Mouse (Mus musculus) erythroid progenitor cell, adult 5-6 weeks (primary cell): Measurements from ENCODE around the gene Ltbp1. TPM values are rescaled to one million over a fixed set of nuclear protein-coding genes. Genes with fewer than 3 reads are reported as not detected.

ENCODE experiments used
- ATAC-seq: replicated peaks from 2 replicates; pipeline ENCODE4 v1.8.0; 2016; ENCODE audit warnings: moderate number of reproducible peaks, mild to moderate bottlenecking, moderate TSS enrichment, inconsistent platforms; ENCODE audit not compliant: poor library complexity, low FRiP score, severe bottlenecking
- total RNA-seq, 2 experiments: library from RNA; stranded (forward) in 1 of 2; stranded (reverse) in 1 of 2; fragments of 150-400 nt in 1 of 2; fragments of 186-747, 209-891 nt in 1 of 2; gene quantifications; 2 replicates each; pipeline versions ENCODE4 v1.2.3 to v1.2.4; 2015 to 2017; ENCODE audit warnings: low replicate concordance in 2 of 2

Gene Ltbp1
- total RNA-seq, 2 experiments from 2014 or later, result not detected

DNA sequence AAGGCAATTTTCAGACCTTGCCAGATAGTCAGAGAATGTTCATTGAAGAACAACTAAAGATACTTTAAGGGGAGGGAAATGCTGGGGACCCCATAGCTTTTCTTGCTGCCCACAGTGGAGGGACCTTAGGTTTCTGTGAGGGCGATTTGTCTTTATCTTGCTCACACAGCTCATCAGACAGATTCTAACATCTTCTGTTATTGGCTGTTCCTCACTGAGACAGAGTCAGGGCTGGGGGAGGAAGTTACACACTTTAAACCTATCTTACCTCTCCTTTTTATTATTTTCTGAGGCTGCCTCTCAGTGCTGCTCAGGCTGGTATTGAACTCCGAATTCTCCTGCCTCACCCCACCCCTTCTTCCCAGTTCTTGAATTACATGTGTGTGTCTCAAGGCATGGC, 5.3 kb upstream of the Ltbp1 start:
- ATAC-seq, result no peak

DNA sequence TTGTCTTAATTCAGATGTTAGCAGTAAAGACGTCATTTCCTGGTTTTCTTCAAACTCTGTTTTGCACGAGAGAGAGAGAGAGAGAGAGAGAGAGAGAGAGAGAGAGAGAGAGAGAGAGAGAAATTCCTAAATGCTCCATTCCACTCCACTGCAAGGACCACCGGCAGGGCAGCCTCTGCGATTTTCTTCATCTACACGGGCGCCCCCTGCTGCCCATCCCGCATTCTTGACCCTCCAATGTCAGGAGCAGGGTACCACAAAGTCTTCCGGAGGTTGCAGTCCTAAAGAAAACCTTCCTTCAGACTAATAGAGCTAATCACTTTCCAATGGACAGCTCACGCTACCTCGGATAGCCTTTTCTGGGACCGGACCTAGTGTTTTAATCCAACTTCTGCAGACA, 548 bp upstream of the Ltbp1 start:
- no peak for ATAC-seq

DNA sequence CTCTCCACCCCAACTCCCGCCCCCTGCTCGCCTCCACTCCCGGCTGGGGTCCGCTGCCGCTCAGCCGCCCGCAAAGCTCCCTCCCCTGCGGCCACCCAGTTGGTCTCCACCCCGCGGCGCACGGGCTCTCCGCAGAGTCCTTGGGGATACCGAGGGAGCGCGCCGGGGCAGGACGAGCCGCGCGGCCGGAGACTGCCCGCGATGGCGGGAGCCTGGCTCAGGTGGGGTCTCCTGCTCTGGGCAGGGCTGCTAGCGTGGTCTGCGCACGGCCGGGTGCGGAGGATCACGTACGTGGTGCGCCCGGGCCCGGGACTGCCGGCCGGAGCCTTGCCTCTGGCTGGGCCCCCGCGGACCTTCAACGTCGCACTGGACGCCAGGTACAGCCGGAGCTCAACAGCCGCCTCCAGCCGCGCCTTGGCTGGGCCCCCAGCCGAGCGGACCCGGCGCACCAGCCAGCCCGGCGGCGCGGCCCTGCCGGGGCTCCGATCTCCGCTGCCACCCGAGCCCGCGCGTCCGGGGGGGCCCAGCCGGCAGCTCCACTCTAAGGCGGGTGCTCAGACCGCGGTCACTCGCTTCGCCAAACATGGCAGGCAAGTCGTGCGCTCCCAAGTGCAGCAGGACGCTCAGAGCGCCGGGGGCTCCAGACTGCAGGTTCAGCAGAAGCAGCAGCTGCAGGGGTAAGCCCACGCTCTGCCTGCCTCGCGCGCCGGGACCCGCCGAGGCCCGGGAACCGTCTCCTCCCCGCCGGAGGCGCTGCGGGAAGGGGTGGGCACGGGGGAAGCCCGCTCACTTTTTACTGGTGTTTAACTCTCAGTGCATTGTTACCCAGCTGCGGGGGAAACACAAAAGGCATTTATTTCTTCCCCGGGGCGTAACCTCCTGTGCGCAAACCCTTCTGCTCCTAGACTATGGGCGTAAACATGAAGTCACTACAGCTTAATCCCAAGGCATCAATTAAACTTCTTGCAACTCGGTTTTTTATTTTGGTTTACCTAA, 615 bp downstream of the Ltbp1 start:
- no peak for ATAC-seq

DNA sequence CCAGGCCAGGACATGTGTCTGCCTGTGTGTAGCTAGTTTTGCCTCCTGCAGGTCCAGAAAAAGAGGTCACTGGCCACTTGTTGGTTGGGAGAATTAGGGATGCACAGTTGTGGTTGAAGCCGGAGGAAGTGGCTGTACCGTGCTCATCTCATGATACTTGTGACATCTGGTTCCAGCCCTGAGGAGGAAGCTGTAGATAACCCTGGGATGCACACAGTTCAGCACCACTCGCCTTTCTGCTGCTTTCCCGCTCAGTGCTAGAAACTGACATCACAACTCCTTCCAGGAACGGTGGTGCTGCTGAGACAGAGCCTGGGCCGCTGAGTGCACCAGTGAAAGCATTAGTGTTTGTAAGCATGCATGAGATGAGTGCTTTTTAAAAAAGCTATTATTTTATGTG, 5.6 kb downstream of the Ltbp1 start:
- no peak for ATAC-seq

DNA sequence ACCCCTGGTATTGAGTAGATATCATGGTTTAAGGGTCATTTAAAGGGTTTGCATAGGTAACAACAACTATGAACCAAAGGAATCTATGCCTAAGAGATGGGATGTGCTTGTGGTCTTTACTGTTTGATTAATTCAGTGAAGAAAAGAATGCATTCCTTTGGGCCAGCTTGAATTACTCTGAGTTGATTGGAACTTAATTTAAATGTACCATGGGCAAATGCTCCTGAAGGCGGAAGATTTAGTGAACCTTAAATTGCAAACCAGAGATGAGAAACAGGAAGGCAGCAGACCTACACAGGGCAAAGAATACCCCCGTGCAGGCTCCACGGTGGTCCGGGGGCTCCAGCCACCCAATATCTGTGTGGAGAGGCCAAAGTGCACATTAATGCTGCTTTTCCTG, 7.8 kb downstream of the Ltbp1 start:
- no peak for ATAC-seq

DNA sequence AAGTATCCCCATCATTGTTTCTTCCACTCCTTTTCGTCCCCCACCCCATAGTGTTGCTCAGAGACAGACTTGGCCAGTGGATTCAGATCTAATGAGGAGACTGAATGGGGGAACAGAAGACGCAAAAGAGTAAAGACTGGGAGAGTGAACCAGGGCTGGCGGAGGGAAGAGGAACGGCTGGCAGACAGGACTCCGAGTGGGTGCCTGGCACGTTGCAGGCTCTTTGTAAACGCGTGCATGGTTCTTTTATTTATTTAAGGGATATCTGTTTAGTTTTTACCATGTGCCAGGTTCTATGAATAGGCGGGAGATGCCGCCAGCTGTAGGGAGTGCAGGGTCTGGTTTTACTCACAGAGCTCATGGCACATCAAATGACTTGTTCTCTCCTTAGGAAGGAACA, 8.5 kb downstream of the Ltbp1 start:
- ATAC-seq, result no peak

DNA sequence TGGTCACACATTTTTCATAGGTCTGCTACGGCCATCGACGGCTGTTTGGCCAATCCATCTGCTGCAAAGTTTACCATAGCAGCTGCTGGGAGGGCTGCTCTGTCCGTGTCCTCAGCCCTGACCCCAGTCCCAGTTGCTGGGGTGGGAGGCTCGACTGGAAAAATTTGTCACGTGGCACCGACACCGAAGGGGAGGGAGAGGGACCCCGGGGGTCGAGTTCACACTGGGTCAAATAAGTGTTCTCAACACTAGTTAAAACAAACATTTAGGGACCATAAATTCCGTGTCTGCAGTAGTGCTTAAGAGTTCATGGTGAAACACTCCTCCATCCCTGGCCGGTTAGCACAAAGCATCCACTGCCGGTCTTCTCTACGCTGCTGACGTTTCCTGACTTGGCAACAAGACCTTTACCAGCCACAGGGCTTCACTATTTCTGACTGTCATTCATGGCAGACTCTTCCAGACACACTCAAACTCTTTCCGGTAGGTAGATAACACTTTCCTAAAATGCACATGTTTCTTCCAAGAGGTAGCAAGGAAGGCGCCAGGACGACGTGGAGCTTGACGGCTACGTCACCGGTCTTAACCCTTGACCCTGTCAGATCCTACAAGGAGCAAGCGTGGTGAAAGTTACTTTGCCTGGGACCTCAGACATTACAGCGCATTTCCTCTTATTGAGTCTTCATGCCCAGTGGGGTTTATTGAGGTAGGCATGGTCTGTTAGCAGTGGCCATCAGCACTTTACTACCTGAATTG, 9.4 kb downstream of the Ltbp1 start:
- ATAC-seq, result no peak

DNA sequence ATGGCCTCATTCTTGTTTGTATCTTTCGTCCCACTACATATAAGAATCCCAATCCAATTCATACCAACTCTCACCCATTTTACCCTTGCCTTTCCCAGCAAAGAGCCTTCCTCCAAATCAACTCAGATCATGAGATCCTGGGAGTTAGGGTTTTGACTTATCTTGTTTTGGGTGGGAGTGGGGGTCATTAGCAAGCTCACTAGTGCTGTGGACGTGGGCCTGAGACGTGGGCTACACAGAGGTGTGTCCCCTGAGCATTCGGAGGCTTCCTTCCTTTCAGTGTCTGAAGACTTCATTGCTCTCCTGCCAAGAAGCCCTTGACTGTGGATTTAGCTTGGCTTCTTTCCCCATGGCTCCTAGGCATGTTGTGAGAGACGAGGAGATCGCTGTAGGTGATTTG, 10.2 kb downstream of the Ltbp1 start:
- ATAC-seq, result no peak

DNA sequence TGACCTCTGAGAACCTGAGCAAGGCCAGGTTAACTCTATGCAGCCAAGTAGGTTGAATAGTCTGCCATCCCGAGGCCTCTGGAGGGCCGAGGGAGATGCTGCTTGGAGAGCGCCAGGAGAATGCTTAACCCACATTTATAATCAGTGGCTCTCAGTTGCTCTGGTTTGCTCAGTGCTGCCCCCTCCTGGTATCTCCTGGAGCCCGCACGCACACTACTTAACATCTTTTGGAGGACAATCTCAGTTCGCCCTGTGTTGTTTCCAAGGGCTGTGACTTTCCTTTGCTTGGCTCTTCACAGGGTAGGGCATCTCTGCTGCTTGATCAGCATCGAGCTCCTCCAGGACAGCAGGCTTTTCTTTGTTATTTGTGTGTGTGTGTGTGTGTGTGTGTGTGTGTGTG, 12.1 kb downstream of the Ltbp1 start:
- 0 out of 2 replicates have a peak, but pooled peaks have one; percentile 25 for ATAC-seq

DNA sequence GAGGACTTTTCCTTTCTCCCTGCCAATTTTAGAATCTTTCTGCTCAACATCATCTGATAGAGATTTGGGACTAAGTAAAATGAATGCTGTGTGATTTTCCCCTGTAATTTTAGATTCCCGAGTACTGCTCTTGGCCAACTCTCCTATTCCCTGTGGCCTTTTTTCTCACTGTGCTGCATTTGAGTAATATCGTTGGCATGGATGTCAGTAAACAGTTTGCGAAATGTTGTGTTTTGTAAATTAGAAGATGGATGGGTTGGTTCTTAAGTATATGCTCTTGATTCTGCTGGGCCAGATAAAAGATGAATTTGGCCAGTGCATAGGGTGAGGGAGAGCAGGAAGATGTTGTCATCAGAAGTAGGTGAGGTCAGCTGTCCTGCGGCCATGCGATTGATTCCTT, 12.8 kb downstream of the Ltbp1 start:
- no peak for ATAC-seq

DNA sequence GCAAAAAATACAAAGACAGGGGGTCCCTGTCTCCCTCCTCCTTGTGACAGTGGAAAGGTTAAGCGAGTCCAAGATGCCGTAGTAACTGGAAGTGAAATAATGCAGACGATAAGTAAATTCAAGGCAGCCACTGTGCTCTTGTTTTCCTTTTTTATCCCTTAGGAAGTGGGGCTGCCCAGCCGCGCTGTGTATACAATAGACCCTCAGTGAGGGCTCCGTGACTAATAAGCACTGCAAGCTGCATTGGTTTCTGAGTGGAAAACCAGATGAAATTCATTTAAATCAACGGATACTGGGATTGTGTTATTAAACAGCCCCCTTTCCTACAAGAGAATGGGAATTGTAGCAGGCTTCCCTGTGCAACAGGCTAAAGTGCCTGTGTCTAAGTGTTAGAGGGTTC, 14.7 kb downstream of the Ltbp1 start:
- no peak for ATAC-seq

DNA sequence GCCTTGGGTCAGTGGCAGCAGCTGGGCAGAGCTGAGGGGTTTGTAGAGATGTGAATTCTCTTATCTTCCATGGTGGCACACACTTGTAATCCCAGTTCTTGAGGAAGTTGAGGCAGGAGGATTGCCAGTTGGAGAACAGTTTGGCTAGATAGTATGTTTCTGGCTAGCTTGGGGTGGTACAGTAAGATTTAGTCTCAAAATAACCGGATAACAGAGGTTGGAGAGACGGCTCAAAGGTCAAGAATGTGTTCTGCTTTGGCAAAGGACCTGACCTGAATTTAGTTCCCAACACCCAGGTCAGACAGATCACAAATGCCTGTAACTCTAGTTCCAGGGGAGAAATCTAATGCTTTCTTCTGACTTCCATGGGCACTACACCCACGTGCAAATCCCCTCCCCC, 15.3 kb downstream of the Ltbp1 start:
- ATAC-seq, result no peak

DNA sequence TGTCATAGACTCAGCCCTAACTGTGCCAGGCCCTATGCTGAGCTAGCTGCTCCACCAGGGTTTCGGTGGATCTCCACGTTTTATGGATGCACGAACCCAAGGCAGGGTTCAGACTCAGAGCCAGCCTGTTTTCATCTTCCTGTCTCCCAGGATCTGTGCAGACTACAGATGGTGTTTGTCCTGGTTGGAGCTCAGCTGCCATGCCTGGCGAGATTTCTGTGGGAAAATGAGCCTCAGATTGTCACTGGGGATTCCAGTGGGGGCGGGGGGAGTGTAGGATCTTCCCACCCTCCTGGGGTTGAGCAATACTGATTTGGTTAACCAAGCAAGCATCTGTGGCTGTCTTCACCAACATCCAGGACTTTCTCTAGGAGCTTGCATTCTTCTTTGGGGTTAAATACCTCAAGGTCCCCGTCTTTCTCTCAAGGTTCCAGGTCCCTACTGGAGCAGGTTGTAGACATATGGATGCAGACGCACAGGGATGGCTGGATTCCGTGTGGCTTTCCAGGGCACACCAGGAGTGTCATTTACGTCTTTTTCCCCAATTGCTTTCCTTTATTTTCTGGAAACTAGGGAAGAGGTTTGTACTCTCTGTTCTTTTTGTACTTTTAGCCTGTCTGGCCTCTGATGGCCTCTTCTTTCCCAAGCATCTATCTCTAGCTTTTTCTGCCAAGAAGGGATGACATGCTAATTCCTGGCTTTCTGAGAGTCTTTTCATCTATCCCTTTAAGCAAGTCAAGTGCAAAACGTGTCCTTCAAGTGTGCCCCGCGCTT, 22.2 kb downstream of the Ltbp1 start:
- ATAC-seq, result no peak

DNA sequence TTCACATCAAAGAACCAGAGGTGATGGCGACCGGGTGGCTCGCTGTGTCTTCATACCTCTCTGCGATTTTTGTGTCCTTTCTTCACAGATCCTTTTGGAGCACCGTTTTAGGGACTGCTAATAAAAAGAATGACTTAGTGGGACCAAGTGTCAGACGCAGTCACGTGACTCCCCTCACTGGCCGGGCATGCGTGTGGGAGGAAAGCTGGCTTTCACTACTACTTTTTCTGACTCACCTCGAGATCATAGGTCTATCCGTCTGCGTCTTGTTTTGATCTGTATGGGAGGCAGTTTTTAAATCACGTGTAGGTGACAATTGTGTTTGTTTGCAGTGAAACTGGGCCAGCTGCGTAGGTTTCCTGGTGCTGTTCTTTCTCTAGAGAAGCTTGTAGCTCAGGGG, 28.0 kb downstream of the Ltbp1 start:
- no peak for ATAC-seq

DNA sequence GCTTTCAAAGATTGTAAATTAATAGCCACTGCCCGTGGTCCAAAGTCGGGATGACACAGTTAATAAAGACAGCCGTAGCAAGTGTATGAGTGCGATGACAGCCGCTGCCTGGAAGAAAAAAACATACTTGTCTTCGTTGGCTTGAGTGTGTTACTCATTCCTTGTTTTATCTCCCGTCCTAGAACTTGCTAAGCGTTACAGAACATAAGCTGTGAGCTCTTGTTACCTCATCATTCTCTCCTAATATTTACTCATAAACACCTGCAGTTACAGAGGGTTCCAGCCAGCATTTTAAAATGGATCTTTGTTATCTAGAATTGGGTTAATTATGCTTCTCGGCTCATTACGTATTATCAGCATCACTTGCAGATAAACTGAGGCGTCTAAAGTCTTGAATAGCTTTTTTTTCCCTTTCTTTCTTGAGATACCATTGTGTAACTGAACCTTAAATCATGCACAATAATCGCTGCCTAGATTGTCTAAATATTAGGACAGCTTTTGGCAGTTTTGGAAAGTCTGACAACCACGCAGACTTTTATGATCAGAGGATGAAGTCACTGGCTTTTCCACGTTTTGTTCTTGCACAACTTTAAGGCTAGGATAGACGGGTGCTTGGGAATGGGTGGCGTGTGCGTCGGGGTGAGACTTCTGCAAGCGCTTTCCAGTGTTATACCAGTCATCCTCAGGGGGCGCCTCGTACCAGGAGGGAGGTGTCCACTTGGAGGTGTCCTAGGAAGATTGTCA, 28.7 kb downstream of the Ltbp1 start:
- ATAC-seq, result no peak

DNA sequence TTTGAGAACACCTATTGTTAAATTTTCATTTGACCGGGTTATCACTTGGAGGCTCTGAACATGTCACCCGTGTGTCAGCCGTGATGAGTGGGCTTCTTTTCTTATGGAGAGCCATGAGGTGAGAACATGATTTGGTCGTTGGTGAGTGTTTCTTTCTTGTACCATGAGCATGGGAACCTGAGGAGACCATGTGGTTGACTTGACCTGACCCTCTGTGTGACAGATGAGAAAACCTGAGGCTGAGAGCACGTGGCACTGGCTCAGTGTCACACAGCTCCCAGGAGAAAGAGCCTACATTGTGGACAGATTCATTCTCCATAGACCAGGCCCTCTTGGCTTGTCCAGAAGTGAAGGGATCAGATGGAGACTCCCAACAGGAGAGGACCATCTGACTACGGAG, 31.5 kb downstream of the Ltbp1 start:
- ATAC-seq, result no peak

DNA sequence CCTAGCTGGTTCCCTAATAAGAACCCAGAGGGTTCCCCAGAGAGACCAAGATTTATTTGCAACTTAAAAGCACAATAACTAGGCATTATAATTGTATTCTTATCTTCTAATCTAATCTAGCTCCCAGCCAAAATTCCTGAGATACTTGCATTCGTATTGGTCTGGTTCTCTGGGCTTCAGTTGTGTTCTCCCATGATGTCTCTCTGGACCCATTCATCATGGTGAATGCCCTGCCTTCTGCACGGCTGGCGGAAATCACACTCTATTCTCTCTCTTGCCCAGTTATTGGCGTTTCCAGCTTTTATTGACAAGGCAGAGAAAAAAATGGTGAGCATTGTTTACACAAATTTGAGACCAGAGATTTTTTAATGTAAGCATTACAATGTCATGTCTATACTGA, 33.6 kb downstream of the Ltbp1 start:
- ATAC-seq, result no peak

DNA sequence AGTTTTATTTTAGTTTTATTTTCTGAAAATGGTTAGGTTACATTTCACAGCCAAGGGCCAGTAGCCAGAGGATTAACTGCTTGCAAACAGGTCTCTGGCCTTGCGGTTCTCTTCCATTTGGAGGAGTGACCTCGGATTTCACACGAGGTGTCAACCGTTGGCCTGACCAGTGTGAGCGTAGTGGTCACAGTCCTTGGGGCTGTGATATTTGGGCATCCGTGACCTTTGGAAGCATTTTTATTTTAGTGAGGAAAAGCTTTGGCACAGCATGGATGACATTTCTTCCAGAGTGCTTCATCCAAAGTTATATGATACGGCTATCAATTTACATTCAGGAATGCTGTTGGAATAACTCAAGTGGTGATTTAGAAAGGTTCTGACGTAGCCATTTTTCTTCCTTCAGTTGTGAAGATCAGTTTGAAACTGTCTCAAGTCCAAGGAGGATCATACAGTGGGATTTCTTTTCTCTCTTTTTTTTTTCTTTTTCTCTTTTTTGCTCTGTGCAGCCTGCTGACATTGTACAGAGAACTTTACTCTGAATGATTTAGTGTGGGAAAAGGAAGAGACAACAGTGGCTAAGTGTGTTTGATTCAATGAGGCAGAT, 44.1 kb downstream of the Ltbp1 start:
- ATAC-seq, result no peak

DNA sequence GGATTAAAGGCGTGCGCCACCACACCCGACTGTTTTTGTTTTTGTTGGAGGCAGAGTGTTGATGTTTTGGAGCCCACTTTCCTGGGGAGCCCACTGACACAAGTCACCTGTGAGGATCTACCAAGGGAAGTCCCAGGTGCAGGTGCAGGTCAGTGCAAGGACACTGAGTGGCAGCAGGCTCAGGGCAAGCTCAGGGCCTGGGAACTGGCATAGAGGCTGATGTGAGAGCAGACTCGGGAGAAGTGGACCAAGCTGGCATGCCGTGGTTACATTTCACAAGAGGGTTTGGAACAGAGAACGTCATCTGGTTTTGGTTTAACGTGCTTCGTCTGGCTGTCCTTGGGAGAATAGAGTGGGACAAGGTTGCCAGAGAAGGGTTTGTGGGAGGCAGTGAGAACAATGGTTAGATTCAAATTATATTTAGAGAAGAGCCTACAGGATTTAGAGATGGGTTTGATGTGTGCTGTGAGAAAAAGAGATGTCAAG, 46.1 kb downstream of the Ltbp1 start:
- no peak for ATAC-seq
